Mouse (Mus musculus): ENCODE measurements at regions not wholly inside any gene's neighbourhood (a gene's known extent, or its start where the extent isn't known, plus 50 kb on each side); places are given as distances from the start of the nearest gene placed in this dataset.

- TF ChIP-seq EP300 (IDR thresholded peaks at IDR 0.05; ENCODE audit: insufficient read depth, low read depth, low read length), result no peak
- TF ChIP-seq POLR2A (IDR thresholded peaks at IDR 0.05; ENCODE audit: insufficient read depth, low read length), result no peak
- TF ChIP-seq CTCF (IDR thresholded peaks at IDR 0.05; ENCODE audit: low read depth, low read length), result no peak
Observed at GRCm38 (mm10) chr11:31735257-31735656, 63.6 kb upstream of the Bod1 start.

All from ES-Bruce4 (cell line).